Mouse (Mus musculus) midbrain, embryonic 13.5 days (tissue): ENCODE results near the gene Hoxd1. TPM values are rescaled to one million over a fixed set of nuclear protein-coding genes. Genes with fewer than 3 reads are reported as not detected.

ENCODE experiments used
- ATAC-seq: fragments of 200-750 bp; cut with Nextera tagmentation; 2 replicates; pipeline ENCODE4 v1.8.0; 2017; ENCODE audit warnings: mild to moderate bottlenecking, moderate TSS enrichment, moderate library complexity
- H3K27ac ChIP-seq: fragments of 300-500 bp; sonication (generic); 2 replicates; pipeline ENCODE4 v1.5.1; 2015; ENCODE audit warnings: inconsistent platforms, mild to moderate bottlenecking, moderate library complexity
- H3K27me3 ChIP-seq: fragments of 300-500 bp; sonication (generic); 2 replicates; pipeline ENCODE4 v1.6.1; 2015; ENCODE audit warnings: mild to moderate bottlenecking, inconsistent platforms
- H3K36me3 ChIP-seq: fragments of 300-500 bp; sonication (generic); 2 replicates; pipeline ENCODE4 v1.6.1; 2015; ENCODE audit warnings: mild to moderate bottlenecking, inconsistent platforms
- H3K4me1 ChIP-seq: fragments of 300-500 bp; sonication (generic); replicated peaks from 2 replicates; pipeline ENCODE4 v1.6.1; 2015; ENCODE audit warnings: inconsistent platforms
- H3K4me2 ChIP-seq: fragments of 300-500 bp; sonication (generic); replicated peaks from 2 replicates; pipeline ENCODE4 v1.6.1; 2015; ENCODE audit warnings: moderate library complexity, mild to moderate bottlenecking, inconsistent platforms
- H3K4me3 ChIP-seq: fragments of 300-500 bp; sonication (generic); replicated peaks from 2 replicates; pipeline ENCODE4 v1.5.1; 2015; ENCODE audit warnings: mild to moderate bottlenecking, inconsistent platforms
- H3K9ac ChIP-seq: fragments of 300-500 bp; sonication (generic); replicated peaks from 2 replicates; pipeline ENCODE4 v1.6.1; 2015; ENCODE audit warnings: mild to moderate bottlenecking, inconsistent platforms
- H3K9me3 ChIP-seq: fragments of 300-500 bp; sonication (generic); 2 replicates; pipeline ENCODE4 v1.6.1; 2016; ENCODE audit warnings: mild to moderate bottlenecking, inconsistent platforms
- WGBS: fragments of 180-500 bp; shearing (Covaris S2); methylation state at CpG from one replicate; pipeline ENCODE4 v1.1.7; 2015; 5-methylcytosine and 5-hydroxymethylcytosine counted together
- polyA plus RNA-seq: library from polyadenylated mRNA; unstranded; fragments of >200 nt; fragmentation: Nextera tagmentation; extraction: Ambion mirVana; gene quantifications from 2 replicates; pipeline ENCODE4 v1.2.1, GENCODE M21; 2015

The Hoxd1 gene
- polyA plus RNA-seq, 1 experiment from 2014 or later = 0.08 TPM

- no peak for ATAC-seq
- Histone ChIP-seq H3K4me1 (peaks cover 17% of the 10 kb centered on the region), H3K27me3 (peaks cover 98% of the 10 kb centered on the region), H3K36me3 (no peaks in the 10 kb centered on the region), H3K4me3 (no peak overlapping the region), H3K4me2 (no peak overlapping the region), H3K9ac (no peak overlapping the region), H3K27ac (no peak overlapping the region), H3K9me3 (no peaks in the 10 kb centered on the region)
- under 1% methylated on average over 6 of the region's 6 CpGs for WGBS
Observed at GRCm38 (mm10) chr2:74745540-74746297, 17.1 kb upstream of the Hoxd1 start.

DNA sequence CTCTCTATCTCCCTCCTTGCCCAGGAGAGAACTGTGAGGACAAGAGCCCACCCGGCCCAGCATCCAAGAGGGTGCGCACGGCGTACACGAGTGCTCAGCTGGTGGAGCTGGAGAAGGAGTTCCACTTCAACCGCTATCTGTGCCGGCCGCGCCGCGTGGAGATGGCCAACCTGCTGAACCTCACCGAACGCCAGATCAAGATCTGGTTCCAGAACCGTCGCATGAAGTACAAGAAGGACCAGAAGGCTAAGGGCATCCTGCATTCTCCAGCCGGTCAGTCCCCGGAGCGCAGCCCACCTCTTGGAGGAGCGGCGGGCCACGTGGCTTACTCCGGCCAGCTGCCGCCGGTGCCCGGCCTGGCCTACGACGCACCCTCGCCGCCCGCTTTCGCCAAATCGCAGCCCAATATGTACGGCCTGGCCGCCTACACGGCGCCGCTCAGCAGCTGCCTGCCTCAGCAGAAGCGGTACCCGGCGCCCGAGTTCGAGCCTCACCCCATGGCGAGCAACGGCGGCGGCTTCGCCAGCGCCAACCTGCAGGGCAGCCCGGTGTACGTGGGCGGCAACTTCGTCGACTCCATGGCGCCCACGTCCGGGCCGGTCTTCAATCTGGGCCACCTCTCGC lies 16.4 kb upstream of the Hoxd1 start:
- H3K4me2 ChIP-seq = no peak overlapping the region
- peaks cover 98% of the 10 kb centered on the region for H3K27me3 ChIP-seq
- no peaks in the 10 kb centered on the region for H3K9me3 ChIP-seq
- WGBS = 0% methylated on average over 58 of the region's 58 CpGs
- H3K36me3 ChIP-seq = no peaks in the 10 kb centered on the region
- no peak overlapping the region for H3K27ac ChIP-seq
- H3K9ac ChIP-seq = no peak overlapping the region
- peaks cover 17% of the 10 kb centered on the region for H3K4me1 ChIP-seq
- ATAC-seq = no peak
- no peak overlapping the region for H3K4me3 ChIP-seq

DNA sequence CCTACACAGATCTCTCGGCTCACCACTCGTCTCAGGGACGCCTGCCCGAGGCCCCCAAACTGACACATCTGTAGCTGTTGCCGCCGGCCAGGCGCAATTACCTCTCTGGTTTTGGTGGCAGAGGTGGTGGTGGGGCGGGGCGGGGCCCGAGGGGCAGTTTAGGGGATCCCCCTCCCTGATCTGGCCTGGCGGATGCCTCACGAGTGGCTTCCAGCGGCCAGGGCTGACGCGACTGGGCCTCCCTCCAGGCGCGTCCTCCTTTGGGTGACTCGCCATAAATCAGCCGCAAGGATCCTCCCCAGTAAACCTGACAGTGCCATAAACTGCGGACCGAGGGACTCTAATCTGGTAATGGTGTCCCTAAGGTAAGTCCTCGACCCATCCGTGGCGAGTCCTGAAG lies 15.8 kb upstream of the Hoxd1 start:
- peaks cover 17% of the 10 kb centered on the region for H3K4me1 ChIP-seq
- H3K9me3 ChIP-seq = no peaks in the 10 kb centered on the region
- no peak overlapping the region for H3K9ac ChIP-seq
- under 1% methylated on average over 24 of the region's 24 CpGs for WGBS
- H3K27me3 ChIP-seq = peaks cover 98% of the 10 kb centered on the region
- no peak overlapping the region for H3K4me2 ChIP-seq
- no peak overlapping the region for H3K27ac ChIP-seq
- no peak for ATAC-seq
- no peak overlapping the region for H3K4me3 ChIP-seq
- no peaks in the 10 kb centered on the region for H3K36me3 ChIP-seq

- peaks cover 21% of the 10 kb centered on the region for H3K4me1 ChIP-seq
- no peak overlapping the region for H3K4me3 ChIP-seq
- H3K4me2 ChIP-seq = no peak overlapping the region
Observed at GRCm38 (mm10) chr2:74747661-74748141, 15.1 kb upstream of the Hoxd1 start.

GRCm38 (mm10) chr2:74748436-74748995 lies 14.3 kb upstream of the Hoxd1 start:
- Histone ChIP-seq H3K36me3 (no peaks in the 10 kb centered on the region), H3K4me3 (no peak overlapping the region), H3K9ac (no peak overlapping the region), H3K4me1 (peaks cover 26% of the 10 kb centered on the region), H3K9me3 (no peaks in the 10 kb centered on the region), H3K4me2 (no peak overlapping the region), H3K27ac (no peak overlapping the region), H3K27me3 (peaks cover 98% of the 10 kb centered on the region)
- no peak for ATAC-seq
- WGBS = 3% methylated on average over 9 of the region's 9 CpGs

More at GRCm38 (mm10) chr2:74747661-74748141, 15.1 kb upstream of the Hoxd1 start:
- no peak overlapping the region for H3K9ac ChIP-seq
- no peaks in the 10 kb centered on the region for H3K36me3 ChIP-seq
- no peak overlapping the region for H3K27ac ChIP-seq
- H3K27me3 ChIP-seq = peaks cover 98% of the 10 kb centered on the region
- ATAC-seq = no peak
- no peaks in the 10 kb centered on the region for H3K9me3 ChIP-seq
- 3% methylated on average over 11 of the region's 11 CpGs for WGBS

DNA sequence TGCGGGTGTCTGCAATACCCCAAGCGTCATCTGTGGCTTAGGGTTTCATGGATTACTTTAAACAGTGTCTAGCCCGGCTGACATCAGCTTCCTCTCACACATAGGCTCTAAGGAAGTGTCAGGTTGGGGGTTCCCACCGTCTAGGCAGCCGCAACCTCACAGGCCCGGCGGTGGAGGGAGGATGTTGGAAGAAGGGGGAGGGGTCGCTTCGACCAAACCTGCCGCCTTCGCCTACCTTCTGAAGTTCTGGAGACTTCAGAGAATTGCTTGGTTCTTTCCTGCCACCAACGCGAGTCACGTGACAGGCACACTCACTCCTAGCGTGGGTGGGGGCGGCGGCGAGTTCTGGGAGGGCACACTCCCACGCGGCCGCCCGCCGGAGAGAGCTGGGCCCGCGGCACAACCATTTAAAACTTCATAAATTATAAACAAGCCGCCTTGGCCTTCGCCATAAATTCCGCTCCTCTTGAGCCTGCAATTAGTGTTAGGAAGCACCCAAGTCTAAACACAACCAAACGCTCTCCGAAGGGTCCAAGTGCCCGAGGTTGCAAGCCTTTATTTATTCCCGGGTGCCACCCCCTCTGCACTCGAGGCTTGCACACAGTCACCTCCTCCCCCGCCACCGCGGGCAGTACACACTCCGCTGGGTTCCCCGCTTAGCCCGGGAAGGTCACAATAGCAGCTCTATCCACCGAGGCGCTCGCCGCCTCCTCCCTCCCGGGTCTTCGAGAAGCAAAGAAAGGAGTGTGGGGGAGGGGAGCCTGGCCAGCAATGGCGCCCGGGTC lies 13.3 kb upstream of the Hoxd1 start:
- H3K27ac ChIP-seq = no peak overlapping the region
- WGBS = under 1% methylated on average over 47 of the region's 47 CpGs
- H3K4me3 ChIP-seq = peak overlapping the region; percentile 24
- ATAC-seq = peak; percentile 71
- no peaks in the 10 kb centered on the region for H3K36me3 ChIP-seq
- H3K9ac ChIP-seq = no peak overlapping the region
- H3K4me2 ChIP-seq = peak overlapping the region; percentile 48
- H3K27me3 ChIP-seq = peaks cover 98% of the 10 kb centered on the region
- no peaks in the 10 kb centered on the region for H3K9me3 ChIP-seq
- peaks cover 26% of the 10 kb centered on the region for H3K4me1 ChIP-seq

- no peaks in the 10 kb centered on the region for H3K9me3 ChIP-seq
- no peak overlapping the region for H3K4me3 ChIP-seq
- H3K27me3 ChIP-seq = peaks cover 98% of the 10 kb centered on the region
- H3K4me2 ChIP-seq = no peak overlapping the region
- H3K9ac ChIP-seq = no peak overlapping the region
- 15% methylated on average over 5 of the region's 5 CpGs for WGBS
- no peak for ATAC-seq
- H3K4me1 ChIP-seq = peaks cover 26% of the 10 kb centered on the region
- no peaks in the 10 kb centered on the region for H3K36me3 ChIP-seq
- no peak overlapping the region for H3K27ac ChIP-seq
Observed at GRCm38 (mm10) chr2:74750731-74751250, 12.0 kb upstream of the Hoxd1 start.

DNA sequence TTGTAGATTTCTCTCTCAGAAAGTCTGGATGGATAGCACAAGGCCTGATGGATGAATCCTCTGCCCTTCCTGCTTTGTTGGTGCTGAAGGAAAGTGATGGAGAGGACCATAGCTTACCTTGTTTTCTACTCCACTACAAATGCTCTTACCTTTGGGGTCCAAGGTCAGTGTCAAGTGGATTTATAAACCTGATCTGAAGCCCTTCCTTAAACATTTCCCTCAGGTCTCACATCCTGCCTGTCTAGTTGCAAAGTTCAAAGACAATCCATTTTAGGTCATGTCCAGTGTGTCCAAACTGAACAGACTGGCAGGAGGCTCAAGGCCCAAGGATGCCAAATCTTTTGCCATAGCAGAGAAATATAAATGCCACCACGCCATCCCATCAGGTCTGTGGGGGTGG lies 10.9 kb upstream of the Hoxd1 start:
- Histone ChIP-seq H3K27ac (no peak overlapping the region), H3K9ac (no peak overlapping the region)
- WGBS = 63% methylated on average over 1 of the region's 1 CpGs

DNA sequence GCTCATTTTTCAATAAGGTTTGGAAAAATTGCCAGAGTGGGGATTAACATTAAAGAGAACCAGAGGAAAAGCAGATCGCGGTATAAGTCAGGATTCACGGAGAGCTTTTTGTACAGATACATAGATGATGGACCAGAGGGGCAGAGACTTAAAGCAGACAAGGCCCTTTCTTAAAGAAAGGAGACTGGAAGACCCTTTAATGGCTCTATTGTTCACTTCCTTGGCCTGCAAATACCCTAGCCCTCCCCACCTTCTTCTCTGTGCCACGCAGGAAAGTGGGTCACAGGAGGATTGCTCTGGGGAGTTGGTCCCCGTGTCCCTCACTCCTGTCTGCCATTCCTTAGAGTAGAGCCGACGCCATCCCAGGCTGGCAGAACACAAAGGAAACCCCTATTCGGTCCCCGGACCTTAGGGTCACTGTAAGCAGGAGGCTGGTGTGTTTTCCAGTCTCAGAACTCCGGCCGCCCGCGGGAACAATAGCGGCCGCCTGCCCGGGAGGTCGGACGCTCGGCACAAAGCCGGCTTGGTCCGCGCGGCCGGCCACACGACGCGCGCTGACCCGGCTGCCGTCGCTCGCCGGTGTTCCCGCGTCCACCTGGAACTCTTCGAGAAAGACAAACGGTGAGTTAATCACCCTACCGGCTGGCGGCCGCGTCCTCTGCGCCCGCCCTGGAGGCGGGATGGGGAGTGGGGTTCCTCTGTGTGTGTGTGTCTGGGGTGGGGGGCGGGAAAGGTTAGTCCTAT lies 10.2 kb upstream of the Hoxd1 start:
- Histone ChIP-seq H3K27ac (no peak overlapping the region), H3K9ac (no peak overlapping the region)

More for the DNA sequence above, 10.9 kb upstream of the Hoxd1 start:
- no peak for ATAC-seq
- Histone ChIP-seq H3K36me3 (no peaks in the 10 kb centered on the region), H3K4me2 (no peak overlapping the region), H3K4me1 (peaks cover 21% of the 10 kb centered on the region), H3K27me3 (peaks cover 98% of the 10 kb centered on the region), H3K9me3 (no peaks in the 10 kb centered on the region), H3K4me3 (no peak overlapping the region)

DNA sequence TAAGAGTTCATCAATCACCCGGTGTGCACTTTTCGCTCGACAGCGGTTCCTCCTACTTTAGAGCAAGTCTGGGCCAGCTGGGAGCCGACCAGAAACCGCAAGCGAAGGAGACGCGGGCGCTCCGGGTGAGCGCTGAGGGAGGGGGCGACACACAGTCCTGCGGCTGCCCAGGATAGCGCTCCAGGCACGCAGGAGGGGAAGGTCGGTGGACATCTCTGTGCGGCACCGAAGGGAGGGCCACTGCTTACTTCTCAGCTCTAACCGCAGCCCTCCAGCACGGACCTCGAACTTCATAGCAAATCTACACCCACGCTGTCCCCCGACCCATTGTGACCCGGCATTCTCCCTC lies 9.6 kb upstream of the Hoxd1 start:
- no peaks in the 10 kb centered on the region for H3K36me3 ChIP-seq
- H3K9me3 ChIP-seq = no peaks in the 10 kb centered on the region
- H3K27me3 ChIP-seq = peaks cover 98% of the 10 kb centered on the region
- H3K27ac ChIP-seq = no peak overlapping the region
- H3K4me1 ChIP-seq = peaks cover 20% of the 10 kb centered on the region
- H3K4me3 ChIP-seq = peak overlapping the region; percentile 17
- under 1% methylated on average over 23 of the region's 25 CpGs for WGBS
- H3K4me2 ChIP-seq = peak overlapping the region; percentile 38
- ATAC-seq = no peak
- no peak overlapping the region for H3K9ac ChIP-seq

More for the DNA sequence above, 10.2 kb upstream of the Hoxd1 start:
- H3K36me3 ChIP-seq = no peaks in the 10 kb centered on the region
- peaks cover 20% of the 10 kb centered on the region for H3K4me1 ChIP-seq
- peak overlapping the region; percentile 38 for H3K4me2 ChIP-seq
- peaks cover 98% of the 10 kb centered on the region for H3K27me3 ChIP-seq
- H3K4me3 ChIP-seq = peak overlapping the region; percentile 17
- WGBS = 1% methylated on average over 45 of the region's 45 CpGs
- ATAC-seq = no peak
- H3K9me3 ChIP-seq = no peaks in the 10 kb centered on the region

- no peaks in the 10 kb centered on the region for H3K36me3 ChIP-seq
- no peak overlapping the region for H3K4me3 ChIP-seq
- peaks cover 20% of the 10 kb centered on the region for H3K4me1 ChIP-seq
- ATAC-seq = no peak
- H3K9ac ChIP-seq = no peak overlapping the region
- H3K9me3 ChIP-seq = no peaks in the 10 kb centered on the region
- no peak overlapping the region for H3K4me2 ChIP-seq
- no peak overlapping the region for H3K27ac ChIP-seq
- peaks cover 98% of the 10 kb centered on the region for H3K27me3 ChIP-seq
- 16% methylated on average over 5 of the region's 5 CpGs for WGBS
Observed at GRCm38 (mm10) chr2:74753711-74754110, 9.1 kb upstream of the Hoxd1 start.
